Mouse (Mus musculus) olfactory bulb, adult 2 months (tissue): Measurements from ENCODE around the gene Muc20.

Experiments used
- CTCF ChIP-seq: fragments of 200-500 bp; IDR thresholded peaks from 2 replicates; pipeline ENCODE4 v1.5.1; 2012; ENCODE audit warnings: low read depth, mild to moderate bottlenecking, low read length, moderate library complexity; ENCODE audit not compliant: insufficient read depth
- POLR2A ChIP-seq: fragments of 200-500 bp; IDR thresholded peaks from 2 replicates; pipeline ENCODE4 v1.6.1; 2012; ENCODE audit warnings: mild to moderate bottlenecking, low read depth, low read length, moderate library complexity; ENCODE audit not compliant: insufficient read depth

DNA sequence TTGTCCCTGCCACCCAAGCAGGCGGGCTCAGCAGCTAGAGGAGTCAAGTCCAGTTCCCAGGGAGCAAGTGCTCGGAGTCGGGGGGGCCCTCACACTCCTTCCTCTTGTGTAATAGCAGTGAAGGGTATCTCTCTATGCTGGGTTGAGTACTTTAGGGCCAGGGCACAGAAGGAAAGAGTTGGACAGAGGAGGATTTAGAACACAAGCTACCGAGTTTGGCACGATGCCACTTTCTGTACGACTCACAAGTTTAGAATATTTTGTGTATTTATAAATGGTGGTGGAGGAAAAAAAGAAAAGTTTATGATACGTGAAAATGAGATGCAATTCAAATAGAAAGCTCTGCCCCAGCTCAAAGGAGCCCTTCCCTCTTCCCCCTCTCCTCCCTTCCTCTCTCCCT, 7.9 kb upstream of the Muc20 start:
- TF ChIP-seq CTCF = no peak
- no peak for TF ChIP-seq POLR2A
